Mouse (Mus musculus) G1E (cell line): Measurements from ENCODE around the gene Tubb4a.

Experiments
- CTCF ChIP-seq: IDR thresholded peaks from 2 replicates; pipeline ENCODE4 v1.5.1; 2012; ENCODE audit warnings: low read depth, low read length, inconsistent platforms, mixed read lengths
- GATA1 ChIP-seq: IDR thresholded peaks from 2 replicates; pipeline ENCODE4 v1.6.1; 2012; ENCODE audit warnings: borderline replicate concordance, low read length, inconsistent platforms, mixed read lengths
- GATA2 ChIP-seq: IDR thresholded peaks from 2 replicates; pipeline ENCODE4 v1.6.1; 2012; ENCODE audit warnings: low read depth, low read length, inconsistent platforms, borderline replicate concordance
- POLR2AphosphoS5 ChIP-seq: IDR thresholded peaks from 2 replicates; pipeline ENCODE4 v1.6.1; 2012; ENCODE audit warnings: low read depth, low read length, inconsistent platforms; ENCODE audit not compliant: insufficient replicate concordance
- TAL1 ChIP-seq: conservative IDR thresholded peaks from 2 replicates; pipeline ENCODE4 v1.6.1; 2012; ENCODE audit warnings: low read depth, low read length, inconsistent platforms, mixed read lengths

- TF ChIP-seq CTCF, result no peak
- no peak for TF ChIP-seq TAL1
- no peak for TF ChIP-seq POLR2AphosphoS5
- TF ChIP-seq GATA2, result no peak
- TF ChIP-seq GATA1, result no peak
Measured at GRCm38 (mm10) chr17:57056246-57056645, 31.3 kb downstream of the Tubb4a start.
